Mouse (Mus musculus) heart, postnatal 0 days (tissue): Measurements from ENCODE around the gene Iqch. TPM values are rescaled to one million over a fixed set of nuclear protein-coding genes. Genes with fewer than 3 reads are reported as not detected.

ENCODE experiments used
- ATAC-seq: fragments of 200-750 bp; cut with Nextera tagmentation; 2 replicates; pipeline ENCODE4 v1.8.0; 2017; ENCODE audit warnings: low read depth, moderate number of reproducible peaks, moderate library complexity; ENCODE audit not compliant: insufficient read depth
- DNase-seq: peaks from one replicate; pipeline ENCODE4 v3.0.0-alpha.2; 2016; ENCODE audit warnings: low spot score
- H3K27ac ChIP-seq: fragments of 300-500 bp; sonication (generic); 2 replicates; pipeline ENCODE4 v1.5.1; 2014; ENCODE audit warnings: low read depth, mild to moderate bottlenecking
- H3K27me3 ChIP-seq: fragments of 300-500 bp; sonication (generic); 2 replicates; pipeline ENCODE4 v1.6.1; 2014; ENCODE audit warnings: low read length, mixed read lengths; ENCODE audit not compliant: control insufficient read depth, insufficient read depth
- H3K36me3 ChIP-seq: fragments of 300-500 bp; sonication (generic); replicated peaks from 2 replicates; pipeline ENCODE4 v1.6.1; 2014; ENCODE audit warnings: low read length, mixed read lengths; ENCODE audit not compliant: control insufficient read depth, insufficient read depth
- H3K4me1 ChIP-seq: fragments of 300-500 bp; sonication (generic); 2 replicates; pipeline ENCODE4 v1.6.1; 2014; ENCODE audit warnings: antibody characterized with exemption; ENCODE audit not compliant: control insufficient read depth, insufficient read depth
- H3K4me2 ChIP-seq: fragments of 300-500 bp; sonication (generic); 2 replicates; pipeline ENCODE4 v1.6.1; 2014; ENCODE audit warnings: low read depth, mild to moderate bottlenecking, low read length, moderate library complexity
- H3K4me3 ChIP-seq: fragments of 300-500 bp; sonication (generic); 2 replicates; pipeline ENCODE4 v1.5.1; 2014; ENCODE audit warnings: low read depth, low read length
- H3K9ac ChIP-seq: fragments of 300-500 bp; sonication (generic); replicated peaks from 2 replicates; pipeline ENCODE4 v1.6.1; 2014; ENCODE audit warnings: low read depth, low read length, mixed read lengths
- H3K9me3 ChIP-seq: fragments of 300-500 bp; sonication (generic); replicated peaks from 2 replicates; pipeline ENCODE4 v1.6.1; 2016; ENCODE audit warnings: low read length; ENCODE audit not compliant: control insufficient read depth
- CTCF ChIP-seq: IDR thresholded peaks from 2 replicates; pipeline ENCODE4 v1.5.1; 2016; ENCODE audit warnings: antibody characterized with exemption, control low read depth, low read depth
- EP300 ChIP-seq: IDR thresholded peaks from 2 replicates; pipeline ENCODE4 v1.6.1; 2016; ENCODE audit warnings: antibody characterized with exemption, low read depth
- WGBS: fragments of 180-500 bp; shearing (Covaris S2); extraction: QIAGEN DNeasy Blood & Tissue Kit; methylation state at CpG from one replicate; pipeline ENCODE4 v1.1.7; 2014; 5-methylcytosine and 5-hydroxymethylcytosine counted together
- polyA plus RNA-seq: library from polyadenylated mRNA; unstranded; fragments of >200 nt; fragmentation: Nextera tagmentation; extraction: Ambion mirVana; gene quantifications from 2 replicates; pipeline ENCODE4 v1.2.1, GENCODE M21; 2015
- total RNA-seq: library from RNA; depleted of rRNA; stranded (reverse); fragments of >200 nt; gene quantifications from 2 replicates; pipeline ENCODE4 v1.2.3, GENCODE M21; 2014; ENCODE audit warnings: low replicate concordance; rRNA removed

Gene Iqch
- total and polyA plus RNA-seq, 2 experiments from 2014 or later, result 0.03 TPM; not detected in 1

- Histone ChIP-seq H3K36me3 (0 out of 2 replicates have a peak, but pooled peaks cover 3% of the 10 kb centered on the region), H3K9me3 (no peaks in the 10 kb centered on the region), H3K9ac (peak overlapping the region; percentile 90), H3K4me3 (peak overlapping the region; percentile 90), H3K27me3 (no peaks in the 10 kb centered on the region), H3K27ac (peak overlapping the region; percentile 96), H3K4me1 (peaks cover 34% of the 10 kb centered on the region), H3K4me2 (peak overlapping the region; percentile 97)
- TF ChIP-seq CTCF, result no peak
- TF ChIP-seq EP300, result no peak
- ATAC-seq (no peak), DNase-seq (no peak)
- WGBS, result 15% methylated on average over 8 of the region's 8 CpGs
Observed at GRCm38 (mm10) chr9:63378174-63378573, 224.1 kb downstream of the Iqch start.

DNA sequence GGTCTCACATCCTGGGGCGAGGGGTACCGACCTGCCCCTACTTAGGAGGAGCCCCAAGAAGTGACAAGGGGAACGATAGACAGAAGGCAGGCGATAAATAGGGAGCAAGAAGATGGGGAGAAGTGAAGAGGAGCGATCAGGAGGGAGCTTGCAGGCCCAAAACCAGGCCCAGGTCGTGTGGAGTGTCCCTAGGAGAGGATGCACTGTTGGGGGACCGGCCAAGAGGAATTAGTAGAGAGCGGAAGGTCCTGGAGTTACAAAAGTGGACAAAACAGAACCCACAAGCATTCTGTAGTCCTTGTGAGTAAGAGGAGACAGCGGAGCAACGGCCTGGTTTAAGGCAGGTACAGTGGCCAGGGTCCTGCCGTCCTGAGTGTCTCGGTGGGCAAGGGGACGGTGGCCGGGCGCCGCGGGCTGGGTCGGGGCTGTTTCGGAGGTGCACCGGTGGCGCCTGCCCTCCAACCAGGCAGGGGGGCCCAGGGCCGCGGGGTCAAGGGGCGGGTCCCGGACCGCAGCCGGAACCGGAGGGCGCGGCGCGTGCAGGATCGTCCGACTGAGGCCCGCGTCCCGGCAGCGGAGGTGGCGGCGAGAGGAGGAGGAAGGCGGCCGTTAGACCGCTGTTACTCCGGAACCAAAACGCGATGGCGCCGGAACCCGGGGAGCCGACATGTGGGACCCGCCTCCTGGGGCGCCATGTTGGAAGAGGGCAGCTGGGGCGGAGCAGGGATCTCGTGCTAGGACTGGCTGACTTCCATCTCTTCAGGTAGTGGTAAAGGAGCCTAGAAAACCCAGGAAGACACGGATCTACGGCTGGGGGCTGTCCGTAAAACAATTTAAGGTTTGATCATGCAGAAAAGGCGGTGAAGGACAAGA, 224.8 kb downstream of the Iqch start, which contains the start of gene Map2k5:
Gene Map2k5, minus strand, starts transcription at position 633 of the 873 bp plus-strand sequence.
- WGBS, result under 1% methylated on average over 50 of the region's 58 CpGs
- Histone ChIP-seq H3K4me3 (peak within 1 kb of the TSS; percentile 90), H3K27ac (peak within 1 kb of the TSS; percentile 96), H3K4me2 (peak within 1 kb of the TSS; percentile 97), H3K9ac (peak within 1 kb of the TSS; percentile 90), H3K4me1 (peaks cover 36% of the 10 kb centered on the region), H3K27me3 (no peaks in the 10 kb centered on the region), H3K9me3 (no peaks in the 10 kb centered on the region), H3K36me3 (0 out of 2 replicates have a peak, but pooled peaks cover 3% of the 10 kb centered on the region)
- TF ChIP-seq CTCF (no peak), EP300 (no peak)
- peak; percentile 87 for DNase-seq
- ATAC-seq, result peak; percentile 94

- Histone ChIP-seq H3K4me2 (no peak overlapping the region), H3K9ac (no peak overlapping the region), H3K27ac (no peak overlapping the region), H3K9me3 (no peaks in the 10 kb centered on the region), H3K27me3 (no peaks in the 10 kb centered on the region), H3K4me1 (peaks cover 35% of the 10 kb centered on the region), H3K4me3 (no peak overlapping the region), H3K36me3 (peaks cover 23% of the 10 kb centered on the region)
- 15% methylated on average over 2 of the region's 2 CpGs for WGBS
- DNase-seq (no peak), ATAC-seq (no peak)
- TF ChIP-seq EP300 (no peak), CTCF (no peak)
Observed at GRCm38 (mm10) chr9:63373315-63373714, 229.0 kb downstream of the Iqch start.

- no peaks in the 10 kb centered on the region for H3K9me3 ChIP-seq
- H3K36me3 ChIP-seq, result peaks cover 23% of the 10 kb centered on the region
- DNase-seq, result no peak
- no peak overlapping the region for H3K9ac ChIP-seq
- H3K27me3 ChIP-seq, result no peaks in the 10 kb centered on the region
- peaks cover 33% of the 10 kb centered on the region for H3K4me1 ChIP-seq
- H3K4me2 ChIP-seq, result no peak overlapping the region
- no peak for TF ChIP-seq CTCF
- TF ChIP-seq EP300, result no peak
- no peak overlapping the region for H3K4me3 ChIP-seq
- no peak overlapping the region for H3K27ac ChIP-seq
- ATAC-seq, result no peak
- WGBS, result 59% methylated on average over 8 of the region's 8 CpGs
Observed at GRCm38 (mm10) chr9:63372541-63372940, 229.8 kb downstream of the Iqch start.

Other genes with a start within 250 kb of the Iqch start
- gene Map2k5, start 224.6 kb downstream of the Iqch start, total RNA-seq, result 30.0 and 33.9 TPM in 2 replicates
- 22.6 and 22.9 TPM in 2 replicates for gene Map2k5, start 224.6 kb downstream of the Iqch start, polyA plus RNA-seq
- gene 2300009A05Rik, start 203.2 kb downstream of the Iqch start, total RNA-seq, result 96.4 and 157 TPM in 2 replicates
- 180 and 201 TPM in 2 replicates for gene 2300009A05Rik, start 203.2 kb downstream of the Iqch start, polyA plus RNA-seq
- 12.9 and 17.9 TPM in 2 replicates for gene Aagab, start 167 bp upstream of the Iqch start, total RNA-seq
- gene Aagab, start 167 bp upstream of the Iqch start, polyA plus RNA-seq, result 23.3 and 23.5 TPM in 2 replicates
- gene Smad3, start 155.5 kb upstream of the Iqch start, total RNA-seq, result 25.9 and 30.2 TPM in 2 replicates
- gene Smad3, start 155.5 kb upstream of the Iqch start, polyA plus RNA-seq, result 6.0 and 6.4 TPM in 2 replicates